Mouse (Mus musculus): ENCODE measurements around the gene Ttll13.

DNA sequence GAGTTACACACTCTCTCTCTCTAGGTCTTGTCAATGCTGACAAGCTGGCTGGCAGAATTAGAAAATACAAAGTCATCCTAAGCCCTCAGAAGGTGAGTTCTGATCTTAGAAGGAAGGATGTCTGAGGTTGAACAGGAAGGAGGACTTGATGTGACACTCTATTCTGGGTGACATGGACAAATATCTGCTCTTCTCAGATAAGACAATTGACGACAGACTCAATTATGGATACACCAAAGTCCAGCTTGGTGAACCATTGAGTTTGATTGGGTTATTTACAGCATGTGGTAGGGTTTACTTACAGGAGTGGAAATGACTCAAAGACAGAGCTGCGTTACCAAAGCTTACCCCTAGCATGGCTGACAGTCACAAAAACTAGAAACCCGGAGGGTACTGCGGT lies 30.2 kb downstream of the Ttll13 start:
- no peak for TF ChIP-seq EP300 (IDR thresholded peaks at IDR 0.05; ENCODE audit: low read depth)
- TF ChIP-seq CTCF (IDR thresholded peaks at IDR 0.05; ENCODE audit: low read depth) = no peak

Measured in liver, postnatal 0 days (tissue).